Mouse (Mus musculus): Measurements from ENCODE around the gene C6. TPM values are rescaled to one million over a fixed set of nuclear protein-coding genes. Genes with fewer than 3 reads are reported as not detected.

The C6 gene
- polyA plus RNA-seq, 1 experiment from 2014 or later = not detected

DNA sequence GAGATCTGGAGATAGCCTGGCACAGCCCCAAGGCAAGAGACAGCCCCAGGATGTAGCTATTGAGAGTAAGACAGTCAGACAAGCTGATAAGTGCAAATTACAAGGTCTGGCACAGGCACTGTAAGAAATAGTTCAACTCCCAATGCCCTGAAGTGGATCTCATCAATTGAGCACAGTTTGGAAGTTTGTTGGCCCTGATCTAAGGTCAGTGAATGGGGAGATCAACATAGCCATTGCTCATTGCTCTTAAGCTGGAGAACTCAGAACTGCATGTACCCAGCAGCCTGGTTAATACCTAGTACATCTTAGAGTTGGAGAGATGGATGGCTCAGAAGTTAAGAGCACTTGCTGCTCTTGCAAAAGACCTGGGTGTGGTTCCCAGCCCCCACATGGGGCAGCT, 100.8 kb downstream of the C6 start:
- H3K27ac ChIP-seq = no peak overlapping the region
- H3K4me3 ChIP-seq (ENCODE audit: inconsistent target) = no peak overlapping the region
- H3K36me3 ChIP-seq (ENCODE audit: inconsistent target) = no peaks in the 10 kb centered on the region
- no peaks in the 10 kb centered on the region for H3K79me2 ChIP-seq (ENCODE audit: inconsistent target)

GRCm38 (mm10) chr15:4836354-4836753, 109.4 kb downstream of the C6 start:
- WGBS (ENCODE audit: missing documents) = 83% methylated on average over 3 of the region's 3 CpGs
- no peak overlapping the region for H3K4me3 ChIP-seq (ENCODE audit: inconsistent target)
- H3K79me2 ChIP-seq (ENCODE audit: inconsistent target) = no peaks in the 10 kb centered on the region
- H3K27ac ChIP-seq = no peak overlapping the region
- H3K36me3 ChIP-seq (ENCODE audit: inconsistent target) = no peaks in the 10 kb centered on the region

- Histone ChIP-seq H3K27ac (no peak overlapping the region), H3K79me2 (ENCODE audit: inconsistent target) (no peaks in the 10 kb centered on the region), H3K4me3 (ENCODE audit: inconsistent target) (no peak overlapping the region), H3K36me3 (ENCODE audit: inconsistent target) (no peaks in the 10 kb centered on the region)
- WGBS (ENCODE audit: missing documents) = 88% methylated on average over 1 of the region's 1 CpGs
These were observed 123.0 kb downstream of the C6 start for GRCm38 (mm10) chr15:4850015-4850414.

Other genes starting within 250 kb of the C6 start
- not detected in 3 replicates for gene Mroh2b, start 171.6 kb downstream of the C6 start, polyA plus RNA-seq (2018)